Mouse (Mus musculus) layer of hippocampus, postnatal 14 days (tissue): Measurements from ENCODE around the gene Pgs1. TPM values are rescaled to one million over a fixed set of nuclear protein-coding genes. Genes with fewer than 3 reads are reported as not detected.

ENCODE experiments used
- DNase-seq, 2 experiments: peaks; one replicate each; pipeline ENCODE4 v3.0.0; 2021 to 2022; ENCODE audit warnings: low spot score in 2 of 2, mixed read lengths in 1 of 2
- long read RNA-seq, 2 experiments: library from polyadenylated mRNA; stranded (forward); transcript quantifications; one replicate each; pipeline ENCODE4 v2.0.0; 2021
- total RNA-seq, 2 experiments: library from RNA; stranded (reverse); gene quantifications; 2 replicates each; pipeline ENCODE4 v1.2.3; 2021

Gene Pgs1
- 10 to 100 TPM; 65.4 to 66.9 TPM for total RNA-seq
- long read RNA-seq, experiment 1, transcript Pgs1-203 (10 exons, 2,863 nt) = major isoform, 142 of 190 reads
- long read RNA-seq, experiment 1, partial matches to known transcripts = 5 of 190 reads
- long read RNA-seq, experiment 1, other reads (novel, unspliced or antisense) = 39 of 190 reads
- long read RNA-seq, experiment 2, transcript Pgs1-203 (10 exons, 2,863 nt) = major isoform, 133 of 193 reads
- long read RNA-seq, experiment 2, partial matches to known transcripts = 26 of 193 reads
- long read RNA-seq, experiment 2, other reads (novel, unspliced or antisense) = 29 of 193 reads

DNA sequence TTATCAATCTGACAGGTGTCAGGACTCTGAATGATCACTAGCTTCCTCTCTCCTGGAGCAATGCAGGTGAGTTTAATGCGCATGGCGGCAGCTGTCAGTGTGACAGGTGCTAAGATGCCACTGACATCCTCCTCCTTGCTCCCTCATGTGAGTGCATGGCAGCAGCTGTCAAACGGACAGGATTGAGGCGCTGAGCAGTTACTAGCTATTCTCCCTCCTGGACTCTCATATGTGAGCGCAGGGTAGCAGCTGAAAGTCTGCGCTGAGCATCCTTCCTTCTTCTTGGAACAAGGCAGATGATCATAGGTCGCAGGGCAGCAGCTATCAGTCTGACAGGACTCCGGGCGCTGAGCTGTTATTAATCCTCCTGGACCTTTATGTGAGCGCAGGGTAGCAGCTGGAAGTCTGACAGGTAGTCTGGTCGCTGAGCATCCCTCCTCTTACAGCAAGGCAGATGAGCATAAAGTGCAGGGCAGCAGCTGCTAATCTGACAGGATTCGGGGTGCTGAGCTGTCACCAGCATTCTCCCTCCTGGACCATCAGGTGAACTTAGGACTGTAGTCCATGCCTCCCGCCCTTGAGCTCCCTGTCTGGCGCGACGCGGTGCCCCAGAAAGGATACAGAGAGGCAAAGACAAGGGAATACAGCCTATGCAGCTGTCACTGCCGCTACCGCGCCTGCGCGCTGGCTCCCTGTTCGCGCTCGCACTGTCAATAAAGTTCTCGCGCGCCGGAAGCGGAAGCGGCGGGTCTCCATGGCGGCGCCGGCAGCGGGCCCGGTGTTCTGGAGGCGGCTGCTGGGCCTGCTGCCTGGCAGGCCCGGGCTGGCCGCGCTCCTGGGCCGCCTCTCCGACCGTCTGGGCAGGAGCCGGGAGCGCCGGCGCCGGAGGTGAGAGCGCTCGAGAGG, at the start of gene Pgs1:
Gene Pgs1, plus strand, starts transcription at position 167 of the 906 bp plus-strand sequence.
- DNase-seq = peak; percentile 93 to 95

DNA sequence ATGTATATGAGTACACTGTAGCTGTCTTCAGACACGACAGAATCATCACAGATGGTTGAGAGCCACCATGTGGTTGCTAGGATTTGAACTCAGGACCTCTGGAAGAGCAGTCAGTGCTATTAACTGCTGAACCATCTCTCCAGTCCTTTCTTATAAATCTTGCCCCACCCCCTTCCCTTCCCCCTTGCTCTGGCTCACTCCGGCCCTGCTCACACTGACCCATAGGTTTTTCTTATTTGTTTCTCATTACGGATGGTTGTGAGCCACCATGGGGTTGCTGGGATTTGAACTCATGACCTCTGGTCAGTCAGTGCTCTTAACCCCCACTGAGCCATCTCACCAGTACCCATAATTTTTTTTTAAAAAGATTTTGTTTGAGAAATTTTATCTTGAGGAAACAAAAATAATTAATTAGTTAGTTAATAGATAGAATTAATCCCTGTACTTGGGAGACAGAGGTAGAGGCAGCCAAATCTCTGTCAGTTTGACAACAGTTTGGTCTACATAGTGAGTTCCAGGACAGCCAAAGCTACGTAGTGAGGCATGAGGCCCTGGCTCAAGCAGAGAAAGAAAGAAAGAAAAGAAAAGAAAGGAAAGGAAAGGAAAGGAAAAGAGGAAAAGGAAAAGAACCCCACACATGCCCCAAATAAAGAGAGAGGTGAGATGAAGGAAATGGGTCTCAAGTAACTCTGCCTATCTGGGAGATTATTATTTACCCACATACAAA, 46.9 kb upstream of the Pgs1 start:
- no peak for DNase-seq

DNA sequence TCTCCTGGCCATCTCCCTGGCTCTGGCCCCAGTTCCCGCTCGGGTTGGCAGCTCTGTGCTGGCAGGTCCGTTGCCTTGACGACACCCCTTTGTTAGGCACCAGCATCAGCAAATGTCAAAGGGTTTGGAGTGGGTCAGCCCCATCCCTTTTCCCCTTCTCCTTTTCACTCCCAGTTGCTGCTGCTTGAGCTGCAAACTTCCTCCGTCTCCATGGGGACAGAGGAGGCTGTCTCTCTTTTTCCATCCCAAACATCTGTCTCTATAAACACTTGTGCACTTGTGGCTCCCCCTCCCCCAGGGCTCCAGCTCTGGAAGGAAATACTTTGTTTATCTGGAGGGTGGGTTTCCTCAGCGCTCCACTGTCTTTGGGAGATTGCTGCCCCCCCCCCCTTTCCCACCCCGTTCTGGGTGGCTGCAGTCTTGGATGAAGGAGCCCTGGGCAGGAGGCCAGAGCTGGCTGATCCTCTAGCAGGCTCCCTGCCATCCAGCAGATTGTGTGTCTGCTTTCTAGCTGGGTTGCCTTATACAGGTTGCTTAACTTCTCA, 46.3 kb upstream of the Pgs1 start:
- DNase-seq = peak; percentile 77 to 84

DNA sequence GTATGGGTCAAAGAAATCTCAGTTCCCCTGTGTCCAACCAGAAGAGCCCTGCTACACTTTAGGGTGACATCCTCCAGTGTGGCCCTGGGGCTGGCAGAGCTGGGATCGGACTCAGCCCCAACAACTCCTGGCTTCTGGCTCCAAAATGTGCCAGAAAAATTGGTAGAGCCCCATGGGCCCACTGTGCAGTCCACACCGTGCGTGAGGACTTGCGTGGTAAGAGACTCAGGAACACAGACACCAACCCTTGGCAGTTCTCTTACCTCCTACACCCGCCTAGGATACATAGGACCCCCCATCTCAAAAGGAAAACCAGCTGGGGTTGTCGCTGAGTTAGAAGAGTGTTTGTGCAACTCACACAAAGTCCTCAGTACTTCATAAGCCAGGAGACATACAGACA, 45.2 kb upstream of the Pgs1 start:
- no peak for DNase-seq

DNA sequence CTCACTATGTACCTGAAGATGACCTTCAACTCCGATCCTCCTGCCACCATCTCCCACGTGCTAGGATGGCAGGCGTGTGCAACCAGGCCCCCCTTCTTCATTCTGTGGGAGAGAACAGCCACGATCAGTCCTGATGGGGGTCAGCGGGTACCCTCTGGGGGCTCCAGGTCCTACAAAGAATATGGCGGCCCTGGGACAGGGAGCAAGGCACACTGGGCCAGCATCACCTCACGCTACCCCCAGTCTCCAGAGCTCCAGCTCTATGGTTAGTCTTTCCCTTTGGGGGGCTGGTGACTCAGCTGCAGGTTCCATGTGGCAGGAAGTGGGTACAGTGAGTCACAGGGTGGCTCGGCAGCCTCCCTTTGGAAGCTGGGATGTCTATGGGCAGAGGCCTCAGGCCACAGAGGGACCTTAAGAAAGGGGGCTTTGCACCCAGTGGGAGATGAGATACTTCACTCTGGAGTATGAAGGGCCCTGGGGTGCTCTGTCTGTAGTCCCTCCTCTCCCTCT, 44.7 kb upstream of the Pgs1 start:
- no peak for DNase-seq

DNA sequence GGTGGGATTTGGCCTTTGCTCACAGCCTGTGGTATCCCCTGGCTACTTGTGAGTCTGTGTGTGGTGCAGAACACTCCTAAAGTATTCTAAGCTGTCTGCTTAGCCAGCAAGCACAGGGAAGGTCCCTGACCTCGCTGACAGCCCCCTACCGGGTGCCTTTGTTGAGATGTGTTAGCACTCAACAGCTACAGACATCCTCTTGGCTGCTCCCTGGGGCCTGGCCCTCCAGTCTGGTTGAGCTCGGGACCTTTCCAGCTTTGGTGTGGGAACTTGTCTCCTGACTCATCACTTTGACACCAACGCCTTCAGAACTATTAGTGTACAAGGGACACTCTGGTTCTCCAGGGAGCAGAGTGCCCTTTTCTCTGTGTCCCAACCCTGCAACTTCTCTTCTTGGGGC, 44.2 kb upstream of the Pgs1 start:
- DNase-seq = no peak

DNA sequence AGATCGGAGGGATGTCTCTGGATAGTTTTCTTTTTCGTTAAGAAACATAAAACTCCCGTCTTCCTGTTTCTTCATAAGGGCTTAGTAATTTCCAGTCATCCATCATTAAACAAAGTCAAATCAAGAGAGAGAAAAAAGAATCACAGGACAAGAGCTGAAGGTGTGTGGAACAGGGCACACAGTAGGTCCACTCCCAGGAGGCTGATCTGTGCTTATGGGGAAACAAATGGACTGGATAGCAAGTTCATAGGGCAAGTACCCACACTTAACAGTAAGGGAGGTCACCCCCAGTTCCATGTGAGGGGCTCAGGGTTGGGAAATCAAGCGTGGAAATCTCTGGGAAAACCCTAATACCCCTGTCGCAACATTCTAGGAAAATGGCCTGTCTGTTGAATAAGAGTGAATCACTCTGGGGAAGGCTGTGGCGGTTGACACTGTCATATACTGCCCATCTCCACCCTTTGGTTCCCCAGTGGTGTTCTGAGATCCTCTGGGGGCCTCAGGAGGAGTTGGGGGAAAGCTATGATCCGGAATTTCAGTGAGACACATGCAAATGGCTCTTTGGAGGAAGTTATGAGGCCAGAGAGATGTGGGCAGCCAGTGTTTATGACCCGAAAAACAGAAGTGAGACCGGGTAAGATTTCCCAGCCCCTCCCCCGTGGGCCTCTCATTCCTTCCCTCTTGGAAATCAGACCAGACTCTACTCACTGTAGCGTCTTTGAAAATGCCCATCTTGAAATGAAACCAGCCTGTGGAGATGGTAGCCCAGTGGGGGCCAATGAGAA, 39.7 kb upstream of the Pgs1 start:
- no peak for DNase-seq

DNA sequence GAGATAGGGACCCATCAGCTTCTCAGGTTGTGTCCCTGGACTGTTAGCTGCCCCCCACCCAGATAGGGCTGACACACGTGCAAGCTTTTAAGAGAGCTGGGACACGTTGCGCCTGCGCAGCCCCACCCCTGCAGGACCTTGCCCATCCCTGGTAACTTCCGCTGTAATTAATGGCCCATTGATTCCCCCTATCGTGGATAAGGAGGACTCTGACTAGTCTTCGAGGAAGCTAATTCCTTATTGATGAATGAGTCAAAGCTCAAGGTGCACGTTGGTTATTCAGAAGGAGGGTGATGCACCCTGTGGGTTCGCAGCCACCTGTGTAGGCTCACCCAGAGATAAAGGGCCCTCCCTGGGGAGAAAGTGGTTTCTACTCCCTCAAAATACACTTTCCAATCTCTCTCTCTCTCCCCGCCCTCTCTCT, 39.1 kb upstream of the Pgs1 start:
- DNase-seq = no peak

DNA sequence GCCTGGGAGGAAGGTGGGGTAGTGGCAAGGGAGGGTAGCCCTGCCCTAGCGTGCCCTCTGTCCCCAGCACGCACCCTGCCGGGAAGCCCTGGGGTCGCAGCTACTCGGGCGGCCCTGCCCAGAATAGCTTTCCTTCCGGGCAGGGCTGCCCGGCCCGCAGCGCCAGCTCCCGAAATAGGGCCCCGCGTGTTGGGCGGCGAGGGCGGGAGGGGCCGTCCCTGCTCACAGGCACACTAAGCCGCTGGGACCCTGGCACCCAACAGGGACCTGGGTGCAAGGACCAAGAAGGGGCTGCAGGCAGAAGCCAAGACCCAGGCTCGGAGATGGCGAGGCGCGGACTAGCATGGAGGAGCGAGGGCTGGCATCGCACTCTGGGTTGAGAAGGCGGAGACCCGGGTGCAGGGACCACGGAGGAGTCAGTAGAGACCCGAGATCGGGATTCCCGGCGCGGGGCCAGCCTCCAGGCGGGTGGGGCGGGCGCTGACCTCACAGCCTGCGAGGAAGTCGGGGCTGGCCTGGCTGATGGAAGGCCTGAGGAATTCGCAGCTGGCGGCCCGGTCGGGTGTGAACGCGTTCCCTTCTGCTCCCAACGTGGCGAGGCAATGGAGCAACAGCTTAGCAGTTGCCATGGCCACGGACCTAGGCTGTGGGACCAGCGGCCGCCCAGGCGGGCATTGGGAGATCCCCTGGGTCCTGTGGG, 36.5 kb upstream of the Pgs1 start:
- no peak for DNase-seq

DNA sequence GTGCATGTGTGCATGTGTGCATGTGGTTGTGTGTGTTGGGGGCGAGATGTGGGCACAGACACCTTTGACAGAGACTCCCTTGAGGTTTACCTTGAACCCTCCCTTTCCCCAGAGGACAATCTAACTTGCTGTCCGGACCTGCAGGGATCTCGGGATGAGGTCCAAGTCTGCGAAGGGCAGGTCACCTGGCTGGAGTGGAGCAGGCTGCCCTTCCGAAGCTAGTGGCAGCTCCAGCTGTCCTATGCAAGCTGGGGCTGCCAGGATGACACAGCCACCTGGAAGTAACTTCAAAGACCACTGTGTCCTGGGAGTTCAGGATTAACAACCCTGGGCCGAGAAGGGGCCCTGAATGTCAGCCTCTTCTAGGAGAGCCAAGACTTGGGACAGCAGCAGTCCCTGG, 34.7 kb upstream of the Pgs1 start:
- DNase-seq = no peak

DNA sequence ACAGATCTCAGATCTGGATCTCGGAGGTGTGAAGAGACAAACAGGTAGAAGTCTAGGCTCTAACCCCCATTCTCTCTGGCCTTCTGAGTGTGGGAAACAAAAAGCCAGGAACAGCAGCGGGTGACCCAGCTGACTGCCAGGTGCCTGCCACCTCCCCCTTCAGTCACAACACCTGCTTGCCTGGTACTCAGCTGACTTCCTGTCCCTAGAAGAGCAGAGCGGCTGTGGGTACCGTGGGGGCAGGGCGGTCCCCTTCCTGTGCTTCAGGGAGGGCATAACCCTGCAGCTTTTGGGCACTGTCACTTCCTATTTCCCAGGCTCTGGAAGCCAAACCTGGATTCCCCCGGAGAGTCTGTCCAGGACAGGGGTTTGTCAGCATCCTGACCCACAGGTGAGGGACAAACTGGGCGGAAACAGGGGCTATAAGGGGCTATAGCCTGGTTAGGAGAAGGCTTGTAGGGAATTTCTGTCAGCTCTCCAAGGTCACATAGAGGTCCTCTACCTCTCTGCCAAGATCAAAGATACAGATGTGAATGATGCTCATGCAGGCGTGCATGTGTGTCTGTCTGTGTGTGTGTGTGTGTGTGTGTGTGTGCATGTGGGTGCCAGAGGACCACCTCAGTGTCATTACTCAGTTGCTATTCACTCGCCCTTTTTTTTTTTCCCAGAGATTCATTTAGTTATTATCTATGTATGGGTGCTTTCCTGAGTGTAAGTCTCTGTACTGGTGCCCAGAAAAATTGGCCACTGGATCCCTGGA, 33.7 kb upstream of the Pgs1 start:
- no peak for DNase-seq

DNA sequence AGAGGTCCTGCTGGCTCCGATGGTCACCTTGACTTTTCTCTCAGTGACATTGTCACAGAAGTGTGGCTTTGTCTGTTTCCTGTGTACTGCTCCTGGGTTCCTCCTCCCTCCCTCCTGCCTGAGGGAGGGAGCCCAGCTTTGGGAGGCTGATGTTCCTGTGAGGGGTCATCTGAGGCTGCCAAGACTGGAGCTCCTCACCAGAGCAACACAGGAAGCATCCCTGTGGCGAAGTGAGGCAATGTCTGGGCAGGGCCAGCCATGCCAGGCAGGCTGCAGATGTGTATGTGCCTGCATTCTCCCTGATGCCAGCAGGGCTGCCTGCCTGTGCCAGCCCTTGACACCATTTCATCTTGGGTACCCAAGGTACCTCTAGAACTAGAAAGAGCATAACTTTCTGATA, 32.0 kb upstream of the Pgs1 start:
- no peak for DNase-seq

DNA sequence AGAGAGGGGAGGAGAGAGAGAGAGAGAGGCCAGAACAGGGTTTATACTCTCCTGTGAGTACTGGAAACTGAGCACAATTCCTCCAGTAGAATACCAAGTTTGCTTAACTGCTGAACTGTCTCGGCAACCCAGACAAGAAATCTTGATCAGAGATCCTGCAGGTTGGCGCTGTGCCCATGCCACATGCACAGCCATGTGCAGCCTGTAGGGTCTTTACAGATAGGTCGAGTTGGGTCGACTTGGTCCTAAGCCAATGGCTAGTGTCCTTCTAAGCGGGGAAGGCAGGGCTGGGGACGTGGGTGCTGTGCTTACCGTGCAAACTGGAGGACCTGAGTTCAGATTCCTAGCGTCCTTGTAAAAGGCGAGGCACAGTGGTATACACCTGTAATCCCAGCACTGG, 31.3 kb upstream of the Pgs1 start:
- no peak for DNase-seq

DNA sequence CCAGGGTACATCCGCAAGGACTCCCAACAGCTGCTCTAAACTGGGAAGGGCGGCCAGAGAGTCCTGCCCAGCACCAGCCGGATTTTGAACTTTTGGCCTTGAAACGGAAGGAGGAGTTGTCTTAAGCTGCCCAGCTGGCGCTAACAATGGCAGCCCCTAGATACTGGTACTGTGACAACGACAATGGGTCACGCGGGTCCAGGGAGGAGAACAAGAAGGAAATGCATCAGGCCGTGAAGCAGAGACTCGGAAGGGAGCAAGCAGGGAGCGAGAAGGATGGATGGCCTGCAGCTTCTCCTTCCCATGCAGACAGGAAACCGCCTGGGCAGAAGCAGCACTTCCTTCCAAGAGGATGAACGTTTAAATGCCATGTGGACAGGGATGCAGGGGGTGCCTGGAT, 30.5 kb upstream of the Pgs1 start:
- no peak for DNase-seq

DNA sequence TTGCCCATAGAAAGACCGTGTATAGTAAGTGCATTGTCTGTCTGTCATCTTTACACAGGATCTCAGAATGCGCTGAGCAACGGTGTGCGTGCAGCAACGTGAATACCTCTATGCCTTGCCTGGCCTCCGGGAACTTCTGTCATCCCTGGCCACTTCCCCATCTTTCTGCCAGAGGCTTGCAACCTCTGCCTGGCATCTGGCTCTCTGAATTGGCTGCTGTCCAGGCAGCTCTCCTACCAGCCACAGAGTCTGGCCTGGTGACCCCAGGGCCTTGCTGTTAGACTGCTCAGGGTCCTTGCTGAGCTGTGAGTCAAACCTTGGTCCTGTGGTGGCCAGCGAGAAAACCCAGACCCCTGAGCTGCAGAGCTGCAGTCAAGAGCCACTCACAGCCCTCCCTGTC, 27.9 kb upstream of the Pgs1 start:
- DNase-seq = no peak

DNA sequence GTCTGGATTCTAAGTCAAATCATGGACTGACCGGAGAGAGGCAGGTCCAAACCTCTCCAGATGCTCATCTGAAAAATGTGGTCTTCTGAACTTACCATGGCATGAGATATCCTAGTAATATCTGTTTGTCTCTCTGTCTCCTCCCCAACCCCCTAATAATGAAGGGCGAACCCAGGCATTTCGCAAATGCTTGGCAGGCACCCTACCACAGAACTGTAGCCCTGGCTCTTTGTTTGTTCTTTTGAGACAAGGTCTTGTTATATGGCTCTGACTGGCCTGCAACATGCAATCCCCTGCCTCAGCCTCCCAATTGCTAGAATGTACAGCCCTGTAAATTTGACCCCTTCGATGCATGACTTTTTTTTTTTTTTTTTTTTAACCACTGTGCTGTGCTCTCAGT, 26.9 kb upstream of the Pgs1 start:
- no peak for DNase-seq

DNA sequence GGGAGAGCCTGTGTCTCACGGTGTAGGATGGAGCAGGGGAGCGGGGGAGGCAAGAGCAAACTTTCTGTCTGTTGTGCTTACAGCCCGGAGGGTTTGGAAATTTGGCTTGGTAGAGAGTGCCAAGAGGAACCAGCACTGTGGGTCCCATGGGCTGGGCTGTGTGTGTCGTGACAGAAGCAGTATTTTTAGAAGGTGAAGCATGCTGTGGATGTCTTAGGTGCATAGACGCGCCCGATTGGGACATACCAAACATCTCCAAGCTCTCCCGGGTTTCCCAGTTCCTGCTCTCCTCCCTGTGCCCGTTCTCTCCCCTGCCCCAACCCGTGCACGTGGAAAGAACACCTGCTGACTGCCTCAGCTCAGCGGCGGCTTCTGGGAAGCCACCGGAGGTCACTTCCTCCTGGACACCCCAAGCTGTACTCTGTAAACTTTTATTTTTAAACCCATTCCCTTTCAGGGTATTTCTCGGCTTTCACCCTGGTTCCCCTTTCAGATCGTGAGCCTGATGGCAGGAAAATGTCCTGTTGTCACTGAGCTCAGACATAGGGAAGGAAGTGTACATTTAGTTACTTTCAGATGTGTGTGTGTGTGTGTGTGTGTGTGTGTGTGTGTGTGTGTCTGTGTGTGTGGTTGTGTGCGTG, 26.2 kb upstream of the Pgs1 start:
- DNase-seq = no peak

DNA sequence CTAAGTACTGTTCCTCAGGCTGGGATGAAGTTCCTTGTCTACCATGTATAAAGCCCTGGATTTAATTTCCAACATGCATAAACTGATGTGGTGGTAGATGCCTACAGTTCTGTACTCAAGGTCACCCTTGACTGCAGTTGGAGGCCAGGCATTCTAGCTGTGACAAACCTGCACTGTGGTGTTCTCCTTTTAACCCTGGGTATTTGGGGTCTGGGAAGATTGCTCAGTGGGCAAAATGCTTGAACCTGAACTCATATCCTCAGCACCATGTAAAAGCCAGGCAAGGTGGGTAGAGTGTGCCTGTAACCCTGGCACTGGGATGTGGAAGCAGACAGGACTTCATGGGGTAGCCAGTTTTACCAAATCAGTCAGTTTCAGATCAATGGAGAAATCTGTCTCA, 25.5 kb upstream of the Pgs1 start:
- no peak for DNase-seq
